Mouse (Mus musculus) cerebellum, adult 2 months (tissue): ENCODE data around the gene Capn9.

ENCODE experiments used
- CTCF ChIP-seq: fragments of 200-500 bp; IDR thresholded peaks from 2 replicates; pipeline ENCODE4 v1.5.1; 2011; ENCODE audit warnings: low read depth, mild to moderate bottlenecking, control low read depth, low read length, moderate library complexity, borderline replicate concordance; ENCODE audit not compliant: insufficient read depth
- POLR2A ChIP-seq: fragments of 200-500 bp; IDR thresholded peaks from 2 replicates; pipeline ENCODE4 v1.6.1; 2011; ENCODE audit warnings: low read length, control low read depth, borderline replicate concordance; ENCODE audit not compliant: insufficient read depth

DNA sequence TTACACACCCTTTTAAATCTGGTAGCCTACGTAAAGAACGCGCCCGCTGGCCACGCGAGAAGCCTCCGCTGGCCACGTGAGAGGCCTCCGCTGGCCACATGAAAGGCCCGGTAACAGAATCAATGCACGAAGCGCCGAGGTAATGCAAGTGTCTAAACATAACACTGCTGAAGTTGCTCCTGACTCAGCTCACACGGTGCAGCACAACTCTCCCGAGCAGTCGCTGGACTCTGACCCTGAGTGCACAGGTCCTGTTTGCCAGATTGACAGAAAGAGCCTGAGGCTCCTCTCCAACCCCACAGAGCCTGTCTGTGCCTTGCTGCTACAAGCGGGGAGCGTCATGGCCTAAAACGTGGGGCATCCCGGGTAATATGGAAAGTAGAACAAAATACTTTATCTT, 75.9 kb downstream of the Capn9 start:
- TF ChIP-seq CTCF = no peak
- no peak for TF ChIP-seq POLR2A
